ENCODE assay signal across 9 mouse cellular contexts in the genomic region with DNA sequence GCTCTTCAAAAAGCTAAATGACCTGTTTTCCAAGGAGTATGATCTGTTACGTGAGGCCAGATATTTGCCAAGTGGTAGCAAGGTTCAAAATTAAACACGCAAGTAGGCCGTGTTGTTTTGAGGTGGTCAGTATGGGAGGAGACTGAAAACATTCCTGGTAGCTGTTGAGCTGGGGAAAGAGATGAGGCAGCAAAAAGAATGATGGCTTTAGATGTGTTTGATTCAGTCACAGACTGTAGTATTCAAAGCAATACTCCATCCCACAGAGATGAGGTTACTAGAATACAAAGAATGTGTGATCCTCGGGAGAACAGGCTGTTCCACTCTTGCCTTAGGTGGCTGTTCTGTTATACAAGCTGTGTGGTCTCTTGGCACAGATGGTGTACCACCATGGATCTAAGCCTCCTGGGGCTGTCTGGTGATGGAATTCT.
DNase-seq lines count a peak whose midpoint lies in the region; ATAC-seq lines count a peak whose summit lies in the region.
"Had no signal": no experiment of that assay in that cellular context is flagged by ENCODE, and none has a peak within 500 bp of the region (broad histone marks: within the 10 kb centered on the region; RNA-seq: fewer than 3 reads in every experiment).

No protein-coding gene starts in this region.

- no peak overlapping the region for H3K27ac ChIP-seq in limb, embryonic 13.5 days
- no peak overlapping the region for H3K27ac ChIP-seq in limb, embryonic 10.5 days
- H3K27ac ChIP-seq: forebrain, embryonic 12.5 days; heart, embryonic 15.5 days had no signal

- no peaks in the 10 kb centered on the region for H3K4me1 ChIP-seq in limb, embryonic 13.5 days
- H3K4me1 ChIP-seq in limb, embryonic 10.5 days: no peaks in the 10 kb centered on the region
- H3K4me1 ChIP-seq: forebrain, embryonic 12.5 days; heart, embryonic 15.5 days had no signal

- H3K9me3 ChIP-seq in limb, embryonic 13.5 days: no peaks in the 10 kb centered on the region
- no peaks in the 10 kb centered on the region for H3K9me3 ChIP-seq in limb, embryonic 10.5 days (replicated peaks)
- H3K9me3 ChIP-seq: forebrain, embryonic 12.5 days; heart, embryonic 15.5 days had no signal

- H3K36me3 ChIP-seq in limb, embryonic 13.5 days: no peaks in the 10 kb centered on the region
- H3K36me3 ChIP-seq in limb, embryonic 10.5 days: no peaks in the 10 kb centered on the region
- H3K36me3 ChIP-seq: forebrain, embryonic 12.5 days; heart, embryonic 15.5 days had no signal

- 64% methylated on average over 4 of the region's 4 CpGs for WGBS in limb, embryonic 13.5 days
- WGBS in limb, embryonic 10.5 days: 94% methylated on average over 4 of the region's 4 CpGs

- H3K9ac ChIP-seq in limb, embryonic 13.5 days: no peak overlapping the region
- H3K9ac ChIP-seq: forebrain, embryonic 12.5 days; heart, embryonic 15.5 days had no signal

- no peak overlapping the region for H3K4me3 ChIP-seq in limb, embryonic 13.5 days
- no peak overlapping the region for H3K4me3 ChIP-seq in limb, embryonic 10.5 days
- H3K4me3 ChIP-seq: forebrain, embryonic 12.5 days; heart, embryonic 15.5 days had no signal

- H3K27me3 ChIP-seq in limb, embryonic 13.5 days: no peaks in the 10 kb centered on the region
- no peaks in the 10 kb centered on the region for H3K27me3 ChIP-seq in limb, embryonic 10.5 days (ENCODE audit: low read depth, poor library complexity, severe bottlenecking)
- H3K27me3 ChIP-seq: forebrain, embryonic 12.5 days; heart, embryonic 15.5 days had no signal

- no peak overlapping the region for H3K4me2 ChIP-seq in limb, embryonic 13.5 days (replicated peaks)
- H3K4me2 ChIP-seq: forebrain, embryonic 12.5 days; heart, embryonic 15.5 days had no signal

- peak; percentile 36 for ATAC-seq in limb, embryonic 13.5 days (ENCODE audit: low FRiP score, low read depth)

- no peak for DNase-seq in limb, embryonic 10.5 days (ENCODE audit: low spot score)
- DNase-seq in cerebellum, postnatal 25 days: peak; percentile 23 to 29
- peak; percentile 15 for DNase-seq in kidney, postnatal 10 days
- DNase-seq in lung, postnatal 4 days: peak; percentile 22 to 50
- DNase-seq in c-Kit-positive CD71-positive TER-119-positive erythroid progenitor cells, embryonic 14.5 days (ENCODE audit: low spot score): no peak
- no peak for DNase-seq in right cerebral cortex, postnatal 36 days (ENCODE audit: low spot score in 2 of 2)

Comparison
In these comparisons a context has a peak if more than half of its experiments do, and no peak if none do; other contexts are left out.
1. DNase-seq: peak in cerebellum, postnatal 25 days (2 of 2), kidney, postnatal 10 days (single experiment) and lung, postnatal 4 days (2 of 2); none in limb, embryonic 10.5 days (single experiment), c-Kit-positive CD71-positive TER-119-positive erythroid progenitor cells, embryonic 14.5 days (single experiment) and right cerebral cortex, postnatal 36 days (0 of 2).